Mouse (Mus musculus): ENCODE measurements at regions not wholly inside any gene's neighbourhood (a gene's known extent, or its start where the extent isn't known, plus 50 kb on each side); places are given as distances from the start of the nearest gene placed in this dataset.

- ATAC-seq (ENCODE audit: insufficient number of reproducible peaks, insufficient read depth, low FRiP score, low TSS enrichment, low read depth), result no peak
- Histone ChIP-seq H3K27ac (no peak overlapping the region), H3K4me3 (replicated peaks) (no peak overlapping the region), H3K36me3 (no peaks in the 10 kb centered on the region), H3K4me1 (replicated peaks) (0 out of 2 replicates have a peak, but pooled peaks cover 9% of the 10 kb centered on the region), H3K4me2 (no peak overlapping the region), H3K9me3 (no peaks in the 10 kb centered on the region), H3K27me3 (no peaks in the 10 kb centered on the region), H3K9ac (replicated peaks) (no peak overlapping the region)
- 95% methylated on average over 3 of the region's 3 CpGs for WGBS
Observed at GRCm38 (mm10) chr3:41492031-41492726, 63.4 kb upstream of the Jade1 start.

GRCm38 (mm10) chr3:41491185-41491584 is 64.3 kb upstream of the Jade1 start:
- H3K9ac ChIP-seq (replicated peaks), result no peak overlapping the region
- 91% methylated on average over 4 of the region's 4 CpGs for WGBS
- no peak for ATAC-seq (ENCODE audit: insufficient number of reproducible peaks, insufficient read depth, low FRiP score, low TSS enrichment, low read depth)
- 0 out of 2 replicates have a peak, but pooled peaks cover 9% of the 10 kb centered on the region for H3K4me1 ChIP-seq (replicated peaks)
- no peaks in the 10 kb centered on the region for H3K27me3 ChIP-seq
- no peaks in the 10 kb centered on the region for H3K9me3 ChIP-seq
- H3K27ac ChIP-seq, result no peak overlapping the region
- no peak overlapping the region for H3K4me3 ChIP-seq (replicated peaks)
- H3K4me2 ChIP-seq, result no peak overlapping the region
- no peaks in the 10 kb centered on the region for H3K36me3 ChIP-seq

GRCm38 (mm10) chr3:41489998-41490397 is 65.5 kb upstream of the Jade1 start:
- H3K27me3 ChIP-seq, result no peaks in the 10 kb centered on the region
- H3K36me3 ChIP-seq, result no peaks in the 10 kb centered on the region
- H3K4me1 ChIP-seq (replicated peaks), result 0 out of 2 replicates have a peak, but pooled peaks cover 9% of the 10 kb centered on the region
- no peaks in the 10 kb centered on the region for H3K9me3 ChIP-seq
- ATAC-seq (ENCODE audit: insufficient number of reproducible peaks, insufficient read depth, low FRiP score, low TSS enrichment, low read depth), result no peak
- H3K4me2 ChIP-seq, result no peak overlapping the region
- no peak overlapping the region for H3K9ac ChIP-seq (replicated peaks)
- no peak overlapping the region for H3K4me3 ChIP-seq (replicated peaks)
- H3K27ac ChIP-seq, result no peak overlapping the region

GRCm38 (mm10) chr3:41489571-41489970 is 66.0 kb upstream of the Jade1 start:
- H3K27ac ChIP-seq, result no peak overlapping the region
- 75% methylated on average over 3 of the region's 3 CpGs for WGBS
- H3K4me3 ChIP-seq (replicated peaks), result no peak overlapping the region
- H3K4me1 ChIP-seq (replicated peaks), result 0 out of 2 replicates have a peak, but pooled peaks cover 9% of the 10 kb centered on the region
- no peaks in the 10 kb centered on the region for H3K36me3 ChIP-seq
- no peak for ATAC-seq (ENCODE audit: insufficient number of reproducible peaks, insufficient read depth, low FRiP score, low TSS enrichment, low read depth)
- H3K4me2 ChIP-seq, result no peak overlapping the region
- H3K9ac ChIP-seq (replicated peaks), result no peak overlapping the region
- no peaks in the 10 kb centered on the region for H3K27me3 ChIP-seq
- no peaks in the 10 kb centered on the region for H3K9me3 ChIP-seq

GRCm38 (mm10) chr3:41488229-41488774 is 67.2 kb upstream of the Jade1 start:
- Histone ChIP-seq H3K27ac (no peak overlapping the region), H3K4me1 (replicated peaks) (peaks cover 14% of the 10 kb centered on the region; the same call in 1 of the 2 replicates), H3K4me3 (replicated peaks) (no peak overlapping the region), H3K9ac (replicated peaks) (no peak overlapping the region), H3K9me3 (no peaks in the 10 kb centered on the region), H3K36me3 (no peaks in the 10 kb centered on the region), H3K27me3 (no peaks in the 10 kb centered on the region), H3K4me2 (no peak overlapping the region)
- 51% methylated on average over 1 of the region's 1 CpGs for WGBS
- ATAC-seq (ENCODE audit: insufficient number of reproducible peaks, insufficient read depth, low FRiP score, low TSS enrichment, low read depth), result no peak

GRCm38 (mm10) chr3:41484920-41485319 is 70.6 kb upstream of the Jade1 start:
- WGBS, result 90% methylated on average over 9 of the region's 9 CpGs
- no peak overlapping the region for H3K4me2 ChIP-seq
- H3K4me3 ChIP-seq (replicated peaks), result no peak overlapping the region
- no peaks in the 10 kb centered on the region for H3K9me3 ChIP-seq
- H3K36me3 ChIP-seq, result no peaks in the 10 kb centered on the region
- H3K4me1 ChIP-seq (replicated peaks), result peaks cover 12% of the 10 kb centered on the region; the same call in 1 of the 2 replicates
- no peak overlapping the region for H3K9ac ChIP-seq (replicated peaks)
- H3K27ac ChIP-seq, result no peak overlapping the region
- no peak; the same call in 1 of the 2 replicates for ATAC-seq (ENCODE audit: insufficient number of reproducible peaks, insufficient read depth, low FRiP score, low TSS enrichment, low read depth)
- no peaks in the 10 kb centered on the region for H3K27me3 ChIP-seq

- Histone ChIP-seq H3K27me3 (no peaks in the 10 kb centered on the region), H3K4me1 (replicated peaks) (peaks cover 9% of the 10 kb centered on the region; the same call in 1 of the 2 replicates), H3K4me3 (replicated peaks) (no peak overlapping the region), H3K4me2 (no peak overlapping the region), H3K36me3 (no peaks in the 10 kb centered on the region), H3K9me3 (no peaks in the 10 kb centered on the region), H3K9ac (replicated peaks) (no peak overlapping the region), H3K27ac (no peak overlapping the region)
- WGBS, result 41% methylated on average over 3 of the region's 3 CpGs
- ATAC-seq (ENCODE audit: insufficient number of reproducible peaks, insufficient read depth, low FRiP score, low TSS enrichment, low read depth), result no peak
Observed at GRCm38 (mm10) chr3:41483582-41483981, 71.9 kb upstream of the Jade1 start.

GRCm38 (mm10) chr3:41482881-41483494 is 72.5 kb upstream of the Jade1 start:
- Histone ChIP-seq H3K9me3 (no peaks in the 10 kb centered on the region), H3K9ac (replicated peaks) (no peak overlapping the region), H3K36me3 (no peaks in the 10 kb centered on the region), H3K27me3 (no peaks in the 10 kb centered on the region), H3K4me3 (replicated peaks) (no peak overlapping the region), H3K4me1 (replicated peaks) (peaks cover 9% of the 10 kb centered on the region; the same call in 1 of the 2 replicates), H3K27ac (no peak overlapping the region), H3K4me2 (no peak overlapping the region)
- 76% methylated on average over 5 of the region's 5 CpGs for WGBS
- ATAC-seq (ENCODE audit: insufficient number of reproducible peaks, insufficient read depth, low FRiP score, low TSS enrichment, low read depth), result no peak

- Histone ChIP-seq H3K9me3 (no peaks in the 10 kb centered on the region), H3K9ac (replicated peaks) (no peak overlapping the region), H3K4me3 (replicated peaks) (no peak overlapping the region), H3K4me1 (replicated peaks) (peaks cover 9% of the 10 kb centered on the region; the same call in 1 of the 2 replicates), H3K27me3 (peaks cover 3% of the 10 kb centered on the region; the same call in 1 of the 2 replicates), H3K4me2 (no peak overlapping the region), H3K27ac (no peak overlapping the region), H3K36me3 (no peaks in the 10 kb centered on the region)
- ATAC-seq (ENCODE audit: insufficient number of reproducible peaks, insufficient read depth, low FRiP score, low TSS enrichment, low read depth), result no peak
- WGBS, result 78% methylated on average over 3 of the region's 3 CpGs
Observed at GRCm38 (mm10) chr3:41480186-41480585, 75.3 kb upstream of the Jade1 start.

- Histone ChIP-seq H3K4me3 (replicated peaks) (no peak overlapping the region), H3K4me2 (no peak overlapping the region), H3K4me1 (replicated peaks) (peaks cover 9% of the 10 kb centered on the region; the same call in 1 of the 2 replicates), H3K36me3 (no peaks in the 10 kb centered on the region), H3K27ac (no peak overlapping the region), H3K27me3 (peaks cover 3% of the 10 kb centered on the region; the same call in 1 of the 2 replicates), H3K9ac (replicated peaks) (no peak overlapping the region), H3K9me3 (no peaks in the 10 kb centered on the region)
- ATAC-seq (ENCODE audit: insufficient number of reproducible peaks, insufficient read depth, low FRiP score, low TSS enrichment, low read depth), result no peak
- 87% methylated on average over 2 of the region's 2 CpGs for WGBS
Observed at GRCm38 (mm10) chr3:41478971-41479370, 76.6 kb upstream of the Jade1 start.

GRCm38 (mm10) chr3:41476516-41476915 is 79.0 kb upstream of the Jade1 start:
- H3K9me3 ChIP-seq, result no peaks in the 10 kb centered on the region
- no peaks in the 10 kb centered on the region for H3K36me3 ChIP-seq

More at GRCm38 (mm10) chr3:41476516-41476915, 79.0 kb upstream of the Jade1 start:
- H3K27me3 ChIP-seq, result peaks cover 3% of the 10 kb centered on the region; the same call in 1 of the 2 replicates
- no peak overlapping the region for H3K27ac ChIP-seq
- H3K4me2 ChIP-seq, result no peak overlapping the region
- no peaks in the 10 kb centered on the region for H3K4me1 ChIP-seq (replicated peaks)
- 86% methylated on average over 6 of the region's 6 CpGs for WGBS
- H3K4me3 ChIP-seq (replicated peaks), result no peak overlapping the region
- no peak overlapping the region for H3K9ac ChIP-seq (replicated peaks)
- ATAC-seq (ENCODE audit: insufficient number of reproducible peaks, insufficient read depth, low FRiP score, low TSS enrichment, low read depth), result no peak
